Mouse (Mus musculus) spleen, adult 2 months (tissue): ENCODE data around the gene Hist1h3b.

ENCODE experiments used
- CTCF ChIP-seq: fragments of 200-500 bp; IDR thresholded peaks from 2 replicates; pipeline ENCODE4 v1.5.1; 2011; ENCODE audit warnings: mild to moderate bottlenecking, inconsistent platforms; ENCODE audit not compliant: insufficient read depth, insufficient read length, insufficient replicate concordance; ENCODE audit errors: extremely low read depth
- POLR2A ChIP-seq: fragments of 200-500 bp; IDR thresholded peaks from 2 replicates; pipeline ENCODE4 v1.6.1; 2011; ENCODE audit warnings: low read depth, low read length, inconsistent platforms

DNA sequence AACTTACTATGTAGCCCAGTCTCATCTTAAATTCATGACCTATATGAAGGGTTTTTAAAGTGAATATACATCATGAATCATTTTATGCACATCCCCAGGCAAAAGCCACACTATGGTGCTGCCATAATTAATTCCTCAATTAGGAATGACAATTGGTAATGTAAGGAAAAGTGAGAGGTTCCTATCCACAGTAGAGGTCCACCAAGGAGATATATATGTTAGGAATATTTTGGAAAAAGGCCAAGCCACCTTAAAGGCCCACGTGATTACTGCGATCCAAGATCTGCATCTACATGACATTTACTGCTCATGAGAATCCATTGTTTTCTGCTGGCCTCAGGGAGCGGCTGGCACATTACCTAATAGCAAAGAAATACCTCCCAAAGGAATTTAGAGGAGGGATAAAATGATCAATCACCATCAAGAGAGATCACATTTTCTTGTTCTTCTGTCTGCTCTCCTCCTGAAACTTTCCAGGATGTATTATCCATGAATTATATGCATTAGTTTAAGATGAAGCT, 7.2 kb downstream of the Hist1h3b start:
- TF ChIP-seq POLR2A (no peak), CTCF (no peak)
